Mouse (Mus musculus): ENCODE results near the gene Col15a1.
A peak's percentile ranks its signal among the peaks of the same experiment; 100 is the strongest.

Gene Col15a1

GRCm38 (mm10) chr4:47272452-47273130 lies 64.6 kb downstream of the Col15a1 start:
- no peak for DNase-seq (ENCODE audit: low spot score)

DNA sequence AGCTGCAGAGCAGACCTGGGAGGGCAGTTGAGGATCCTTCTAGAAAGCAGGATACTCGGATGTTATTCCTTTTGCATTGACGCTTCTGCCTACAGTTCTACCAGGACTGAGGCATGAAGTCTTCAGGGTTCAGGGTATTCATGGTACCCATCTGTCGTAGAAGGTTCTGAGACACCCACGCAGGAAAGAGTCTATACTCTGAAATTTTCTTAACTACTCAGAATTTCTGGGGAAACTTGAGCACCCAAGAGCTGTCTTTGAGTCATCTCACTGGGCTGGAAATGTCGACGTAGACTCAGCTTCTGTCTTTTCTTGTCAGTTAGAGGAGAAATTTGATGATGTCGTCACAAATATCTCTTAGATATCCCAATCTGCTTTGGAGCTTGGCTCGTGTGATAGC lies 65.8 kb downstream of the Col15a1 start:
- no peak for DNase-seq (ENCODE audit: low spot score)

DNA sequence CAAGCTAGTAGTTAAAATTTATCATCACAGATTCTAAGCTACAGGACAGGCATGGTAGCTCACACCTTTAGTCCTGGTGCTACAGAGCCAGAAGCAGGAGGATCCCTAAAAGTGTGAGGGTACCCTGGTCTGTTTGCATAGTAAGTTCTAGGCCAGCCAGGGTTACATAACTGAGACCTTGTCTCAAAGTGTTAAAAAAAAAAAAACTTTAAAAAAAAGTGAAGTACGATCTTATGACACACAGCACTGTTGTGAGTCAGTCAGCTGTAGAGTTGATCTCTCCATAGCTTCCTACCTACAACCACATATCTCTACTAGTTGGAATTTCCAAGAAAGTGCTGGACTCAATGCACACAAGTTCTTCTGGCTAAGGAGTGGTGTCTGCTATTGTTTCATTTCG lies 67.0 kb downstream of the Col15a1 start:
- DNase-seq (ENCODE audit: low spot score): no peak

DNA sequence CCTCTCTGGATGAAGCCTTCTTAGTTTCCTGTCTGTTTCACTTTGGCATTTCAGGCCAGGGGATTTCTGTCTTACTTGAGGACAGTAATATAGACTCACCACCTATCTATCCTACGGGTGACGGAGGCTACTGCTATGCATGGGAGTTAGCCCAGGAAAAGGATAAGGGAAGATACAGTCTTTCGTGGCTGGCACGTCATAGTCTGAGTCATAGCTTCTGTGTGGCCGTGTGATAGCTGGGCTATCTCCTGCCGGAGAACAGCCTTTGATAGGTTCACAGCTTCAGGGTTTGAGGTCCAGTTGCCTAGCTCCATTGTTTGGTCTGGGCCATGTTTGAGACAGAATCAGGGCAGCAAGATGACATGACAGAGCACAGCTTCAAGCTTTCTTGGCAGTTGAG lies 70.4 kb downstream of the Col15a1 start:
- DNase-seq (ENCODE audit: low spot score): no peak

DNA sequence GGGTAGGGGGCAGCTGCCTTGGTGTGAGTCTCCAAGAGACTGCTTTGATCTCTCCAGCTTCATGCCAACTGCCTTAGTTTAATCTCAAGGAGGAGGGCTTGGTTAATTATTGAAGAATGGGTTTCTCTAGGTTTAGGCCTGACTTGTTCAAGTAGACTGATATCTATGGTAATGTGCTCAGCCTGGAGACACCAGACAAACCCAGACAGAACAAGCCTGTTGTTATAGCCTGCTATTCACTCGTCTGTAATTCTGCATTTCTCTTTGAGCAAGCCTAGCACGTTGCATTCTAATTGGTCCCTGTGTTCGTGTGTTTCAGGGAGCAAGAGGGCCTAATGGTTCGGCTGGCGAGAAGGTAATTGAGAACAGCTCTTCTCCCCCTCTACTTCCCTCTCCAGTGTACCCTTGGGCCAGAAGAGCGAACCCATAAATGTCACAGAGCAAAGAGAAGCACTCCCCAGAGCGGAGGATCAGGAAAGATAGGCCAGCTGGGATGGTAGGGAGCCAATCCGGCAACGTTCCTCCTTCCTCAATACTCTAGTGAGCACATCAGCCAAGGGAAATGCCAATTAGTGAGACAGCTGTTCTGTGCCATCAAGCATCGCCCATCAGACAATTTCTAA lies 71.2 kb downstream of the Col15a1 start:
- DNase-seq (ENCODE audit: low spot score): no peak

DNA sequence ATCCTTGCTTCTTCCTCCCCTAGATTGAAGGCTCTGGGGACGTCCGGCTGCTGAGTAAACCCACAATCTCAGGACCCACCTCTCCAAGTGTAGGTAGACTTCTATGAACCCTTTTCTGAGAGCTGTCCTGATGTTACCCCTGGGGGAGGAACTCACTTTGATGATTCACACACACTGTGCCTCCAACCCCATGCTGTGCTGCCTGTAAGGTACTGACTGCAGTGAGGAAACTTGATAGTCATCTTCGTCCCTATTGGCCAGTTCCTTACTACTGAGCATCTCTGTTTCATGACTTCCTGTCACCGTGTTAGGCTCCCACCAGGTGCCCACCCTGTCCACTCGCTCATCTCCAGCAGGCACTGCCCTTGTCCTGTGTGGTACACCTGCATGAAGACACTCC lies 72.2 kb downstream of the Col15a1 start:
- DNase-seq (ENCODE audit: low spot score): no peak

GRCm38 (mm10) chr4:47281920-47282682 lies 74.1 kb downstream of the Col15a1 start:
- DNase-seq (ENCODE audit: low spot score): no peak

DNA sequence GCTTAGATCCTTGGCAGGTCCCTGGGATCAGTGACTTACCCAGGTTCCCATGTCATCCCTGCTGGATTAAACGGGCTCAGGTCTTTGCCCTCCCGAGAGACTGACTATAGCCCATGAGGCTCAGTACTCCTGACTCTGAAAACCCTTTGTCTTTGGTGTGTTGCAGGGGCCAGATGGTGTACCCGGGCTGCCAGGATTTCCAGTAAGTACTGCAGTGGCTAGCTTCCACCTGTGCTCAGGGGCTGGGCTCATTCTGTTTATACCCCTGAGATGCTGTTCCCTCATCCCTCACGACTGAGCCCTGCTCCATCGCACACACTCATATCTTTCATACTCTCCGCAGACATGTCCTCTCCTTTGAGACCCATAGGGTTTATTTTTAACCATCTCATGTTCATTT lies 76.3 kb downstream of the Col15a1 start:
- DNase-seq (ENCODE audit: low spot score): no peak

GRCm38 (mm10) chr4:47284874-47285273 lies 76.9 kb downstream of the Col15a1 start:
- DNase-seq (ENCODE audit: low spot score): no peak

GRCm38 (mm10) chr4:47286599-47287147 lies 78.7 kb downstream of the Col15a1 start:
- DNase-seq (ENCODE audit: low spot score): no peak

DNA sequence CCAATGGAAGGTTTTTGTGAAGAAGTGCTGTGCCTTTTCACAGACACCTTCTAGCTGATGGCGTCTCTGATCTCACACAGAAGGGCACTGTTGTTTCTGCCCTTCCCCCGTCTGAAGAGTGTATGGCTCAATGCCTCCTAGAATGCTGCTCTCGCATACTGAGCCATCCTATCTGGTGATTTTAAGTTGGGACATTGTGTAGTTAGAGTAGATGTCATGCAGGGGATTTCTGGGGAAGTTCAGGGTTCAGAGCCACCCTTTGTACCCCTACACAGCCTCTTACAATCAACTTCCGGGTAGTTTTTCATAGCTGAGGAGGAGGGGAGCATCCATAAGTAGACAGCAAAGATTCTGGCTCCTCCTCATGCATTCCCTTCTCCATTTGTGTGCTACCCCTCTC lies 79.5 kb downstream of the Col15a1 start:
- DNase-seq (ENCODE audit: low spot score): no peak

DNA sequence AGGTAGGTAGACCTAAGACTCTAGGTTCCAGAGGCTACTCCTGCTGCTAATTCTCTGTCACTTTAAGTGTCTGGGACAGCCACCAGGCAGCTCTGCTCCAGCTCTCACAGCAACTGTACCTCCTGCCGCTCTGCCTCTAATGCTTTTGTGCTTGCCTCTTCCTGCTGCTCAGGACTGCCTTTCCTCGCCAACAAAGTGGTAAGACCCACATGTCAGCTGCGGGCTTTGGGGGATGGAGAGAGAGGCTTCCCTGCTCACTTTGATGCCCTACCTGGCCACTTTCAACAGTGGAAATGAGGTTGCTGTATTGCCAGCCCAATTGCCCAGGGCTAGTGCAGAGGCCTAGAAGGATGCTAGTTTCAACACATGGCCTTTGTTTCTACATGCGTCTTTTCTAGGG lies 80.3 kb downstream of the Col15a1 start:
- DNase-seq (ENCODE audit: low spot score): no peak

DNA sequence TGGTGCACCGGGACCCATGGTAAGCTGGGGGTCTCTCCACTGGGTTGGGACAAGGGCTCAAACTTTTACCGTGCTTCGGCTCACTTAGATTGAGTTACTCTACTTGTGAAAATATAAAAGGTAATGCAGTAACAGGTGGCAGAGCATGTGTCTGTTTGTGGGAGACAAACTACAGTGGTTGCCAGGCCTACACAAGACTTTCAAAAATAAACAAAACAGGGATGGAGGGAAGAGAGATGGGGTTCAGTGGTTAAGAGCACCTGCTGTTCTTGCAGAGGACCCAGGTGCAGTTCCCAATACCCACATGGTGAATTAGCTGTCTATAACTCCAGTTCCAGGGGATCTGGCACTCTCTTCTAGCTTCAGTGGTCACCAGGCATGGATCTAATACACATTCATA lies 81.6 kb downstream of the Col15a1 start:
- no peak for DNase-seq (ENCODE audit: low spot score)

DNA sequence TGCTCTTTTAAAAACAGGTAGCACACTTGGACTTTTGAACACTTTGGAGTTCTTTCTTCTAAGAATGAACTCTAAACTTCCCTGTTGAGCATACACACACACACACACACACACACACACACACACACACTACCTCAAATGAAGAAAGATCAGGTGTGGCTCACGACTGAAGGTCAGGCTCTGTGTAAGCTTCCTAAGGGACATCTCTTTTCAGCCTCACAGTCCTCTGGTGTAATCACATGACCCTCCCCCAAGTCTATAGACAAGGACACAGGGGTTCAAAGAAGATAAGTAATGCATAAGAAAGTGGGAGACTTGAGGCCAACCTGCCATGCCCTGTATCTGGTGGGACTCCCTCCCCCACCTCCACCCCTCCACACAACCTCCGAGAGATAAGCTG lies 82.5 kb downstream of the Col15a1 start:
- DNase-seq (ENCODE audit: low spot score): no peak

GRCm38 (mm10) chr4:47291013-47291412 lies 83.1 kb downstream of the Col15a1 start:
- no peak for DNase-seq (ENCODE audit: low spot score)

GRCm38 (mm10) chr4:47292956-47293355 lies 85.0 kb downstream of the Col15a1 start:
- DNase-seq (ENCODE audit: low spot score): no peak

GRCm38 (mm10) chr4:47293771-47294543 lies 86.0 kb downstream of the Col15a1 start:
- DNase-seq (ENCODE audit: low spot score): peak; percentile 55

DNA sequence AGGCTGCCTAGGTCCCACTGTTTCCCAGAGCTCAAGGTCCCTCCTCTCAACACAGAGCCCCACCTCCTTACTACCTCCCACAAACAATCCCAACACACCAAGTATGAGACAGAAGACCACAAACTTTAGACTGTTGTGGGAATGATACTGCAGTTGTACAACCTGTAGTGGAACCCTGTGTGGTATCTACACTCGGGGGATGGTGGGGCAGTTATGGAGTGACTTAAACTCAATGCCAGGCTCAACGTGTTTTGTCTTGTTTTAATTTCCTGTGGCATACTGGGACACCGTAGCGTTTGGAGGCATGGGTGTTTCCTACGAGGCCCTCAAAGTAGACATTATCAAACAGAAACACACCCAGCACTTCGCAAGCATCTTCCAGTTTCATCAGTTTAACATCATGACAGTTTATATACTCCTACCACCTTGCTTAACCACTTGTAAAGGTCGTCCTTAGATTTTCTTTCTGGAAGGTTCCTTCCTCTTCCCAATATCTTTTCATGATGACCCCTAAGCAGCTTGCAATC lies 86.6 kb downstream of the Col15a1 start:
- DNase-seq (ENCODE audit: low spot score): no peak

GRCm38 (mm10) chr4:47295547-47295946 lies 87.6 kb downstream of the Col15a1 start:
- no peak for DNase-seq (ENCODE audit: low spot score)

DNA sequence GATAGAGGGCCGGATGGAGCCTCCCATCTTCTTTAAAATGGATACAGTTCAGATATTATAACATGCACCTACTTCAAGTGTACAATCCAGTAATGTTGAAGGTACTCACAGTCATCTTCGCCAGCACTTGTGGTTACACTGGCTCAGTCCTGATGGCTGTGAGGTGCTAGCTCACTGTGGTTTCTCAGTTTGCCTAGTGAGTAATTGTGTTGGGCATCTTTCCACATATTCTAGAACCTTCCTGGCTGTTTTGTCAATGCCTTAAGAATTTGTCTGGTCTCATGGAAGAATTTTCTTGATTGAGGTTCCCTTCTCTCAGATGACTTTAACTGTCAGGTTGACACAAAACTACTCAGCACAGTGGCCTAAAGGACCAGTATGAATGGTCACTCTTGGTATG lies 92.7 kb downstream of the Col15a1 start:
- DNase-seq (ENCODE audit: low spot score): no peak

DNA sequence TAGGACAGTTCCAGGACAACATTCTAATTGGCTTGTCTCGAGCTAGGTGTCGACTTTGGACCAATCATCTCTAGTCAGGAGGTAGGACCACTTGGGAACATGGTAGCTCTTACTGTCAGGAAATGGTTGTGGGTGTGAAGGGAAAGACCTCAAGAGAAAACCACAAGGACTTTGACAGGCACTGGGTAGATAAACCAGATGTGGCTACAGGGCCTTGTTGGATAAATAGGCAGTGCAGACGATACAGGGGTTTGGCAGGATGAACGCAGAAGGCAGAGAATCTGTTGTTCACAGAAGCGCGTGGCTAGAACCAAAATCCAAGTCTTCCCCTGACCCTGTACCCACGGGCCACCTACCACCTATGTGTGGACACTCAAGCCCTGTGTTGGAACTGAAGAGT lies 94.6 kb downstream of the Col15a1 start:
- DNase-seq (ENCODE audit: low spot score): no peak
